Mouse (Mus musculus) stomach, embryonic 16.5 days (tissue): ENCODE measurements around the gene Npas3. TPM values are rescaled to one million over a fixed set of nuclear protein-coding genes. Genes with fewer than 3 reads are reported as not detected.

Experiments used
- ATAC-seq: fragments of 200-750 bp; cut with Nextera tagmentation; 2 replicates; pipeline ENCODE4 v1.8.0; 2017; ENCODE audit warnings: moderate number of reproducible peaks, moderate TSS enrichment; ENCODE audit not compliant: insufficient read depth, low FRiP score
- H3K27ac ChIP-seq: fragments of 300-500 bp; sonication (generic); 2 replicates; pipeline ENCODE4 v1.5.1; 2014; ENCODE audit warnings: low read length
- H3K27me3 ChIP-seq: fragments of 300-500 bp; sonication (generic); 2 replicates; pipeline ENCODE4 v1.6.1; 2014; ENCODE audit warnings: low read length, control low read depth, mixed read lengths; ENCODE audit not compliant: control insufficient read depth, insufficient read depth
- H3K36me3 ChIP-seq: fragments of 300-500 bp; sonication (generic); 2 replicates; pipeline ENCODE4 v1.6.1; 2014; ENCODE audit warnings: low read length; ENCODE audit not compliant: control insufficient read depth, insufficient read depth
- H3K4me1 ChIP-seq: fragments of 300-500 bp; sonication (generic); 2 replicates; pipeline ENCODE4 v1.6.1; 2014; ENCODE audit warnings: low read length, control low read depth, mixed read lengths; ENCODE audit not compliant: control insufficient read depth, insufficient read depth
- H3K4me2 ChIP-seq: fragments of 300-500 bp; sonication (generic); 2 replicates; pipeline ENCODE4 v1.6.1; 2014; ENCODE audit warnings: low read depth, low read length, mixed read lengths
- H3K4me3 ChIP-seq: fragments of 300-500 bp; sonication (generic); replicated peaks from 2 replicates; pipeline ENCODE4 v1.5.1; 2014; ENCODE audit warnings: mild to moderate bottlenecking, low read length
- H3K9ac ChIP-seq: fragments of 300-500 bp; sonication (generic); 2 replicates; pipeline ENCODE4 v1.6.1; 2014; ENCODE audit warnings: low read length
- H3K9me3 ChIP-seq: fragments of 300-500 bp; sonication (generic); replicated peaks from 2 replicates; pipeline ENCODE4 v1.6.1; 2016; ENCODE audit warnings: low read length, control low read depth; ENCODE audit not compliant: control insufficient read depth
- WGBS: fragments of 180-500 bp; shearing (Covaris S2); extraction: QIAGEN DNeasy Blood & Tissue Kit; methylation state at CpG from one replicate; pipeline ENCODE4 v1.1.7; 2014; 5-methylcytosine and 5-hydroxymethylcytosine counted together
- polyA plus RNA-seq: library from polyadenylated mRNA; unstranded; fragments of >200 nt; fragmentation: Nextera tagmentation; extraction: Ambion mirVana; gene quantifications from 2 replicates; pipeline ENCODE4 v1.2.1, GENCODE M21; 2015

Npas3 gene
- polyA plus RNA-seq, 1 experiment from 2014 or later, result 1.8 TPM

- Histone ChIP-seq H3K9me3 (no peaks in the 10 kb centered on the region), H3K9ac (no peak overlapping the region), H3K4me2 (no peak overlapping the region), H3K36me3 (no peaks in the 10 kb centered on the region), H3K4me1 (no peaks in the 10 kb centered on the region), H3K27me3 (no peaks in the 10 kb centered on the region), H3K4me3 (no peak overlapping the region), H3K27ac (no peak overlapping the region)
- ATAC-seq, result no peak
- 77% methylated on average over 12 of the region's 12 CpGs for WGBS
Measured at GRCm38 (mm10) chr12:53566712-53567387, 318.4 kb downstream of the Npas3 start.

GRCm38 (mm10) chr12:53581181-53581580 is 332.7 kb downstream of the Npas3 start:
- WGBS, result 89% methylated on average over 5 of the region's 5 CpGs
- no peak overlapping the region for H3K9ac ChIP-seq
- no peak overlapping the region for H3K4me3 ChIP-seq
- H3K36me3 ChIP-seq, result no peaks in the 10 kb centered on the region
- H3K27ac ChIP-seq, result no peak overlapping the region
- H3K27me3 ChIP-seq, result no peaks in the 10 kb centered on the region
- H3K9me3 ChIP-seq, result no peaks in the 10 kb centered on the region
- no peak for ATAC-seq
- no peak overlapping the region for H3K4me2 ChIP-seq
- H3K4me1 ChIP-seq, result no peaks in the 10 kb centered on the region

GRCm38 (mm10) chr12:53587249-53587648 is 338.8 kb downstream of the Npas3 start:
- Histone ChIP-seq H3K4me1 (peaks cover 7% of the 10 kb centered on the region), H3K4me2 (no peak overlapping the region), H3K9ac (no peak overlapping the region), H3K27ac (no peak overlapping the region), H3K4me3 (no peak overlapping the region), H3K9me3 (no peaks in the 10 kb centered on the region), H3K36me3 (no peaks in the 10 kb centered on the region), H3K27me3 (no peaks in the 10 kb centered on the region)
- ATAC-seq, result no peak
- 83% methylated on average over 5 of the region's 5 CpGs for WGBS

- peaks cover 7% of the 10 kb centered on the region for H3K4me1 ChIP-seq
- H3K9me3 ChIP-seq, result no peaks in the 10 kb centered on the region
- no peaks in the 10 kb centered on the region for H3K36me3 ChIP-seq
- WGBS, result 65% methylated on average over 19 of the region's 19 CpGs
- H3K27ac ChIP-seq, result no peak overlapping the region
- H3K27me3 ChIP-seq, result no peaks in the 10 kb centered on the region
- no peak overlapping the region for H3K4me3 ChIP-seq
- no peak overlapping the region for H3K9ac ChIP-seq
- ATAC-seq, result peak; percentile 29; the same call in 1 of the 2 replicates
- H3K4me2 ChIP-seq, result no peak overlapping the region
Measured at GRCm38 (mm10) chr12:53587691-53588504, 339.4 kb downstream of the Npas3 start.

- ATAC-seq, result no peak
- Histone ChIP-seq H3K9ac (no peak overlapping the region), H3K4me1 (peaks cover 7% of the 10 kb centered on the region), H3K4me3 (no peak overlapping the region), H3K9me3 (no peaks in the 10 kb centered on the region), H3K4me2 (no peak overlapping the region), H3K27me3 (no peaks in the 10 kb centered on the region), H3K27ac (no peak overlapping the region), H3K36me3 (no peaks in the 10 kb centered on the region)
- 65% methylated on average over 6 of the region's 6 CpGs for WGBS
Measured at GRCm38 (mm10) chr12:53589446-53589961, 341.0 kb downstream of the Npas3 start.

- no peak for ATAC-seq
- no peak overlapping the region for H3K27ac ChIP-seq
- H3K9me3 ChIP-seq, result no peaks in the 10 kb centered on the region
- 83% methylated on average over 6 of the region's 6 CpGs for WGBS
- no peaks in the 10 kb centered on the region for H3K36me3 ChIP-seq
- no peak overlapping the region for H3K4me2 ChIP-seq
- H3K4me1 ChIP-seq, result no peaks in the 10 kb centered on the region
- H3K4me3 ChIP-seq, result no peak overlapping the region
- H3K9ac ChIP-seq, result no peak overlapping the region
- no peaks in the 10 kb centered on the region for H3K27me3 ChIP-seq
Measured at GRCm38 (mm10) chr12:53605661-53606060, 357.2 kb downstream of the Npas3 start.

- Histone ChIP-seq H3K27me3 (no peaks in the 10 kb centered on the region), H3K36me3 (no peaks in the 10 kb centered on the region), H3K4me3 (no peak overlapping the region), H3K4me1 (no peaks in the 10 kb centered on the region), H3K4me2 (no peak overlapping the region), H3K9ac (no peak overlapping the region), H3K9me3 (no peaks in the 10 kb centered on the region), H3K27ac (no peak overlapping the region)
- no peak for ATAC-seq
- WGBS, result 79% methylated on average over 7 of the region's 7 CpGs
Measured at GRCm38 (mm10) chr12:53612120-53612519, 363.6 kb downstream of the Npas3 start.

GRCm38 (mm10) chr12:53621271-53621670 is 372.8 kb downstream of the Npas3 start:
- no peaks in the 10 kb centered on the region for H3K27me3 ChIP-seq
- H3K9me3 ChIP-seq, result no peaks in the 10 kb centered on the region
- H3K36me3 ChIP-seq, result no peaks in the 10 kb centered on the region
- no peak overlapping the region for H3K9ac ChIP-seq
- H3K4me1 ChIP-seq, result no peaks in the 10 kb centered on the region
- H3K4me3 ChIP-seq, result no peak overlapping the region
- ATAC-seq, result no peak
- no peak overlapping the region for H3K27ac ChIP-seq
- H3K4me2 ChIP-seq, result no peak overlapping the region
- 85% methylated on average over 7 of the region's 7 CpGs for WGBS

GRCm38 (mm10) chr12:53623793-53624192 is 375.3 kb downstream of the Npas3 start:
- Histone ChIP-seq H3K9ac (no peak overlapping the region), H3K4me2 (no peak overlapping the region), H3K4me3 (no peak overlapping the region), H3K4me1 (no peaks in the 10 kb centered on the region), H3K27ac (no peak overlapping the region), H3K36me3 (no peaks in the 10 kb centered on the region), H3K27me3 (no peaks in the 10 kb centered on the region), H3K9me3 (no peaks in the 10 kb centered on the region)
- no peak for ATAC-seq
- WGBS, result 69% methylated on average over 9 of the region's 9 CpGs
